Mouse (Mus musculus): ENCODE measurements around the gene Wwox. TPM values are rescaled to one million over a fixed set of nuclear protein-coding genes. Genes with fewer than 3 reads are reported as not detected.

Gene Wwox
- polyA plus RNA-seq, 1 experiment from 2014 or later: 10.5 TPM

GRCm38 (mm10) chr8:114469208-114469590 lies 29.7 kb downstream of the Wwox start:
- Histone ChIP-seq H3K36me3 (peaks cover 3% of the 10 kb centered on the region; the same call in 1 of the 2 replicates), H3K4me3 (no peak overlapping the region), H3K9me3 (no peaks in the 10 kb centered on the region), H3K9ac (no peak overlapping the region), H3K4me2 (replicated peaks) (no peak overlapping the region), H3K27ac (no peak overlapping the region), H3K27me3 (no peaks in the 10 kb centered on the region), H3K4me1 (no peaks in the 10 kb centered on the region)
- ATAC-seq (ENCODE audit: insufficient number of reproducible peaks, insufficient read depth, low FRiP score, low TSS enrichment): no peak
- 94% methylated on average over 10 of the region's 10 CpGs for WGBS

GRCm38 (mm10) chr8:114473546-114473945 lies 34.1 kb downstream of the Wwox start:
- 0 out of 2 replicates have a peak, but pooled peaks cover 2% of the 10 kb centered on the region for H3K9me3 ChIP-seq

GRCm38 (mm10) chr8:114476919-114477318 lies 37.5 kb downstream of the Wwox start:
- Histone ChIP-seq H3K4me2 (replicated peaks) (no peak overlapping the region), H3K27ac (no peak overlapping the region), H3K4me1 (no peaks in the 10 kb centered on the region), H3K36me3 (no peaks in the 10 kb centered on the region), H3K27me3 (no peaks in the 10 kb centered on the region), H3K4me3 (no peak overlapping the region), H3K9ac (no peak overlapping the region), H3K9me3 (0 out of 2 replicates have a peak, but pooled peaks cover 2% of the 10 kb centered on the region)
- WGBS: 87% methylated on average over 10 of the region's 10 CpGs
- ATAC-seq (ENCODE audit: insufficient number of reproducible peaks, insufficient read depth, low FRiP score, low TSS enrichment): no peak

More at GRCm38 (mm10) chr8:114473546-114473945, 34.1 kb downstream of the Wwox start:
- no peak for ATAC-seq (ENCODE audit: insufficient number of reproducible peaks, insufficient read depth, low FRiP score, low TSS enrichment)
- H3K9ac ChIP-seq: no peak overlapping the region
- no peaks in the 10 kb centered on the region for H3K27me3 ChIP-seq
- no peaks in the 10 kb centered on the region for H3K4me1 ChIP-seq
- H3K27ac ChIP-seq: no peak overlapping the region
- no peak overlapping the region for H3K4me2 ChIP-seq (replicated peaks)
- peaks cover 3% of the 10 kb centered on the region; the same call in 1 of the 2 replicates for H3K36me3 ChIP-seq
- no peak overlapping the region for H3K4me3 ChIP-seq
- WGBS: 92% methylated on average over 11 of the region's 11 CpGs

GRCm38 (mm10) chr8:114477790-114478189 lies 38.3 kb downstream of the Wwox start:
- Histone ChIP-seq H3K9me3 (0 out of 2 replicates have a peak, but pooled peaks cover 2% of the 10 kb centered on the region), H3K27ac (no peak overlapping the region), H3K36me3 (no peaks in the 10 kb centered on the region), H3K4me1 (no peaks in the 10 kb centered on the region), H3K27me3 (no peaks in the 10 kb centered on the region), H3K4me2 (replicated peaks) (no peak overlapping the region), H3K9ac (no peak overlapping the region), H3K4me3 (no peak overlapping the region)
- ATAC-seq (ENCODE audit: insufficient number of reproducible peaks, insufficient read depth, low FRiP score, low TSS enrichment): no peak
- 84% methylated on average over 8 of the region's 8 CpGs for WGBS

- no peak overlapping the region for H3K4me3 ChIP-seq
- H3K27me3 ChIP-seq: no peaks in the 10 kb centered on the region
- no peak overlapping the region for H3K4me2 ChIP-seq (replicated peaks)
- H3K9ac ChIP-seq: no peak overlapping the region
- H3K4me1 ChIP-seq: no peaks in the 10 kb centered on the region
- H3K9me3 ChIP-seq: no peaks in the 10 kb centered on the region
- H3K36me3 ChIP-seq: no peaks in the 10 kb centered on the region
- WGBS: 73% methylated on average over 8 of the region's 8 CpGs
- no peak overlapping the region for H3K27ac ChIP-seq
- ATAC-seq (ENCODE audit: insufficient number of reproducible peaks, insufficient read depth, low FRiP score, low TSS enrichment): no peak
Observed at GRCm38 (mm10) chr8:114479749-114480148, 40.3 kb downstream of the Wwox start.

- H3K4me1 ChIP-seq: no peaks in the 10 kb centered on the region
- no peaks in the 10 kb centered on the region for H3K36me3 ChIP-seq
- 84% methylated on average over 5 of the region's 5 CpGs for WGBS
- no peaks in the 10 kb centered on the region for H3K27me3 ChIP-seq
- no peaks in the 10 kb centered on the region for H3K9me3 ChIP-seq
- no peak overlapping the region for H3K4me3 ChIP-seq
- ATAC-seq (ENCODE audit: insufficient number of reproducible peaks, insufficient read depth, low FRiP score, low TSS enrichment): no peak
- H3K4me2 ChIP-seq (replicated peaks): no peak overlapping the region
- H3K9ac ChIP-seq: no peak overlapping the region
- H3K27ac ChIP-seq: no peak overlapping the region
Observed at GRCm38 (mm10) chr8:114491662-114492160, 52.3 kb downstream of the Wwox start.

- H3K9ac ChIP-seq: no peak overlapping the region
- H3K4me3 ChIP-seq: no peak overlapping the region
- H3K9me3 ChIP-seq: no peaks in the 10 kb centered on the region
- H3K27ac ChIP-seq: no peak overlapping the region
- H3K4me1 ChIP-seq: peaks cover 37% of the 10 kb centered on the region
- H3K27me3 ChIP-seq: 0 out of 2 replicates have a peak, but pooled peaks cover 5% of the 10 kb centered on the region
- ATAC-seq (ENCODE audit: insufficient number of reproducible peaks, insufficient read depth, low FRiP score, low TSS enrichment): no peak
- 26% methylated on average over 16 of the region's 16 CpGs for WGBS
- H3K4me2 ChIP-seq (replicated peaks): no peak overlapping the region
- no peaks in the 10 kb centered on the region for H3K36me3 ChIP-seq
Observed at GRCm38 (mm10) chr8:114499448-114500144, 60.1 kb downstream of the Wwox start.

- Histone ChIP-seq H3K27me3 (0 out of 2 replicates have a peak, but pooled peaks cover 5% of the 10 kb centered on the region), H3K36me3 (no peaks in the 10 kb centered on the region)
- 35% methylated on average over 6 of the region's 6 CpGs for WGBS
Observed at GRCm38 (mm10) chr8:114501906-114502305, 62.5 kb downstream of the Wwox start.

GRCm38 (mm10) chr8:114503196-114503595 lies 63.7 kb downstream of the Wwox start:
- ATAC-seq (ENCODE audit: insufficient number of reproducible peaks, insufficient read depth, low FRiP score, low TSS enrichment): no peak
- WGBS: 85% methylated on average over 3 of the region's 3 CpGs
- Histone ChIP-seq H3K9me3 (no peaks in the 10 kb centered on the region), H3K27ac (no peak overlapping the region), H3K4me3 (no peak overlapping the region), H3K4me2 (replicated peaks) (no peak overlapping the region), H3K4me1 (peaks cover 48% of the 10 kb centered on the region), H3K9ac (no peak overlapping the region), H3K27me3 (0 out of 2 replicates have a peak, but pooled peaks cover 5% of the 10 kb centered on the region), H3K36me3 (no peaks in the 10 kb centered on the region)

More at GRCm38 (mm10) chr8:114501906-114502305, 62.5 kb downstream of the Wwox start:
- Histone ChIP-seq H3K27ac (no peak overlapping the region), H3K9ac (no peak overlapping the region), H3K4me3 (no peak overlapping the region), H3K4me2 (replicated peaks) (no peak overlapping the region), H3K9me3 (no peaks in the 10 kb centered on the region), H3K4me1 (peaks cover 52% of the 10 kb centered on the region)
- ATAC-seq (ENCODE audit: insufficient number of reproducible peaks, insufficient read depth, low FRiP score, low TSS enrichment): no peak

- no peaks in the 10 kb centered on the region for H3K27me3 ChIP-seq
- no peaks in the 10 kb centered on the region for H3K9me3 ChIP-seq
- no peak; the same call in 1 of the 2 replicates for ATAC-seq (ENCODE audit: insufficient number of reproducible peaks, insufficient read depth, low FRiP score, low TSS enrichment)
- H3K4me2 ChIP-seq (replicated peaks): peak overlapping the region; percentile 31
- 0 out of 2 replicates have a peak overlapping the region, but pooled peaks have one; percentile 6 for H3K4me3 ChIP-seq
- H3K27ac ChIP-seq: peak overlapping the region; percentile 65
- H3K9ac ChIP-seq: no peak overlapping the region
- no peaks in the 10 kb centered on the region for H3K36me3 ChIP-seq
- H3K4me1 ChIP-seq: peaks cover 38% of the 10 kb centered on the region
- 24% methylated on average over 11 of the region's 11 CpGs for WGBS
Observed at GRCm38 (mm10) chr8:114504889-114505288, 65.4 kb downstream of the Wwox start.

GRCm38 (mm10) chr8:114505351-114506347 lies 66.2 kb downstream of the Wwox start:
- no peaks in the 10 kb centered on the region for H3K9me3 ChIP-seq
- WGBS: 73% methylated on average over 18 of the region's 18 CpGs
- H3K4me3 ChIP-seq: no peak overlapping the region
- H3K4me2 ChIP-seq (replicated peaks): peak overlapping the region; percentile 31
- H3K27me3 ChIP-seq: no peaks in the 10 kb centered on the region
- peak overlapping the region; percentile 65 for H3K27ac ChIP-seq
- 0 out of 2 replicates have a peak, but pooled peaks have one; percentile 53 for ATAC-seq (ENCODE audit: insufficient number of reproducible peaks, insufficient read depth, low FRiP score, low TSS enrichment)
- H3K36me3 ChIP-seq: no peaks in the 10 kb centered on the region
- H3K4me1 ChIP-seq: peaks cover 38% of the 10 kb centered on the region
- H3K9ac ChIP-seq: no peak overlapping the region
